Mouse (Mus musculus) C2C12 (cell line): ENCODE data around the gene Slc22a3.

Source experiments
- CEBPB ChIP-seq: IDR thresholded peaks from one replicate; pipeline ENCODE4 v1.6.1; 2011; ENCODE audit warnings: low read depth, mild to moderate bottlenecking, control low read depth, moderate library complexity
- CTCF ChIP-seq: IDR thresholded peaks from one replicate; pipeline ENCODE4 v1.5.1; 2011; ENCODE audit not compliant: control insufficient read depth, insufficient read depth, insufficient read length
- MAX ChIP-seq: IDR thresholded peaks from one replicate; pipeline ENCODE4 v1.6.1; 2011; ENCODE audit warnings: mild to moderate bottlenecking, control low read depth

- no peak for TF ChIP-seq CTCF
- no peak for TF ChIP-seq CEBPB
- no peak for TF ChIP-seq MAX
Observed at GRCm38 (mm10) chr17:12519089-12519488, 11.6 kb upstream of the Slc22a3 start.
